Mouse (Mus musculus): ENCODE results near the gene Gm20481. TPM values are rescaled to one million over a fixed set of nuclear protein-coding genes. Genes with fewer than 3 reads are reported as not detected.
"Not testable (repeated sequence)": the region's sequence is repeated elsewhere in the genome, so short reads cannot be mapped to it uniquely, and the experiment has no call there.

Gene Gm20481
- polyA plus RNA-seq, 1 experiment from 2014 or later, result not detected

DNA sequence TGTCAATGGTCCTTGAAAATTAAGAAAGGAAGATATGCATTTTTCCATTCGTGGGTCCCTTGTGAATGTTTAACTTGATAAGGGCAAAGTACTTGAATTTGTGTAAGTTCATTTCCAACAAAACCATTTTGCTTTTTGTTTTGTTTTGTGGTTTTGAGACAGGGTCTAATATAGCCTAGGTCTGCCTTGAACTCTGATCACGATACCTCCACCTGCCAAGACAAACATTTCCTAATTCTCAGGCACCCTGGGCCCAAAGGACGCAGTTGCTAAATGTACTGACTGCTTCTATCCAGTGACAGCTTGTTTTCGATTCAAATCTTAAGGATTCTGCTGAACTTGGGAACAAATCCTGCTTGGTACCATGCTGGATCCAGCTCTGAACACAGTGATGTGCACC is 9.9 kb downstream of the Gm20481 start:
- no peak overlapping the region for H3K4me3 ChIP-seq (ENCODE audit: low read length)
- H3K27me3 ChIP-seq (ENCODE audit: control insufficient read depth, insufficient read depth, low read length), result no peaks in the 10 kb centered on the region
- H3K27ac ChIP-seq (ENCODE audit: low read depth, low read length), result no peak overlapping the region
- no peak for ATAC-seq (ENCODE audit: low FRiP score, low TSS enrichment)
- H3K4me2 ChIP-seq (replicated peaks; ENCODE audit: low read depth, low read length), result no peak overlapping the region
- WGBS, result 92% methylated on average over 4 of the region's 4 CpGs
- no peaks in the 10 kb centered on the region for H3K36me3 ChIP-seq (ENCODE audit: control insufficient read depth, insufficient read depth, low read length)
- peaks cover 8% of the 10 kb centered on the region; the same call in 1 of the 2 replicates for H3K4me1 ChIP-seq (ENCODE audit: control insufficient read depth, insufficient read depth, low read length)
- no peak overlapping the region for H3K9ac ChIP-seq (ENCODE audit: low read depth, low read length)
- no peaks in the 10 kb centered on the region for H3K9me3 ChIP-seq (ENCODE audit: control insufficient read depth, low read length)

GRCm38 (mm10) chr17:34980655-34981054 is 10.9 kb downstream of the Gm20481 start:
- ATAC-seq (ENCODE audit: low FRiP score, low TSS enrichment), result no peak
- Histone ChIP-seq H3K27ac (ENCODE audit: low read depth, low read length) (peak overlapping the region; percentile 99; the same call in 1 of the 2 replicates), H3K36me3 (ENCODE audit: control insufficient read depth, insufficient read depth, low read length) (peaks cover 8% of the 10 kb centered on the region), H3K4me2 (replicated peaks; ENCODE audit: low read depth, low read length) (peak overlapping the region; percentile 71), H3K27me3 (ENCODE audit: control insufficient read depth, insufficient read depth, low read length) (no peaks in the 10 kb centered on the region), H3K9ac (ENCODE audit: low read depth, low read length) (peak overlapping the region; percentile 94; the same call in 1 of the 2 replicates), H3K9me3 (ENCODE audit: control insufficient read depth, low read length) (no peaks in the 10 kb centered on the region), H3K4me3 (ENCODE audit: low read length) (peak overlapping the region; percentile 84), H3K4me1 (ENCODE audit: control insufficient read depth, insufficient read depth, low read length) (peaks cover 8% of the 10 kb centered on the region; the same call in 1 of the 2 replicates)
- WGBS, result 23% methylated on average over 2 of the region's 2 CpGs

- peak within 1 kb of the TSS; percentile 99 for H3K27ac ChIP-seq (ENCODE audit: low read depth, low read length)
- peak within 1 kb of the TSS; percentile 84 for H3K4me3 ChIP-seq (ENCODE audit: low read length)
- peak within 1 kb of the TSS; percentile 94 for H3K9ac ChIP-seq (ENCODE audit: low read depth, low read length)
- H3K9me3 ChIP-seq (ENCODE audit: control insufficient read depth, low read length), result no peaks in the 10 kb centered on the region
- peaks cover 8% of the 10 kb centered on the region; the same call in 1 of the 2 replicates for H3K4me1 ChIP-seq (ENCODE audit: control insufficient read depth, insufficient read depth, low read length)
- H3K36me3 ChIP-seq (ENCODE audit: control insufficient read depth, insufficient read depth, low read length), result peaks cover 19% of the 10 kb centered on the region
- no peaks in the 10 kb centered on the region for H3K27me3 ChIP-seq (ENCODE audit: control insufficient read depth, insufficient read depth, low read length)
- H3K4me2 ChIP-seq (replicated peaks; ENCODE audit: low read depth, low read length), result peak within 1 kb of the TSS; percentile 71
- ATAC-seq (ENCODE audit: low FRiP score, low TSS enrichment), result peak; percentile 95
- 1% methylated on average over 57 of the region's 58 CpGs for WGBS
Observed at GRCm38 (mm10) chr17:34981690-34982180, 12.0 kb downstream of the Gm20481 start, which contains the start of gene Lsm2. Gene Lsm2 (plus strand): TSS chr17:34981862.

GRCm38 (mm10) chr17:34982328-34982727 is 12.6 kb downstream of the Gm20481 start:
- Histone ChIP-seq H3K4me2 (replicated peaks; ENCODE audit: low read depth, low read length) (peak overlapping the region; percentile 71), H3K4me3 (ENCODE audit: low read length) (peak overlapping the region; percentile 84), H3K9ac (ENCODE audit: low read depth, low read length) (peak overlapping the region; percentile 94), H3K36me3 (ENCODE audit: control insufficient read depth, insufficient read depth, low read length) (peaks cover 20% of the 10 kb centered on the region), H3K27ac (ENCODE audit: low read depth, low read length) (peak overlapping the region; percentile 99), H3K9me3 (ENCODE audit: control insufficient read depth, low read length) (no peaks in the 10 kb centered on the region), H3K4me1 (ENCODE audit: control insufficient read depth, insufficient read depth, low read length) (peaks cover 8% of the 10 kb centered on the region; the same call in 1 of the 2 replicates), H3K27me3 (ENCODE audit: control insufficient read depth, insufficient read depth, low read length) (no peaks in the 10 kb centered on the region)
- no peak; the same call in 1 of the 2 replicates for ATAC-seq (ENCODE audit: low FRiP score, low TSS enrichment)
- under 1% methylated on average over 15 of the region's 15 CpGs for WGBS

- 79% methylated on average over 2 of the region's 2 CpGs for WGBS
- no peak for ATAC-seq (ENCODE audit: low FRiP score, low TSS enrichment)
Observed at GRCm38 (mm10) chr17:34984218-34984617, 14.5 kb downstream of the Gm20481 start.

GRCm38 (mm10) chr17:34994751-34995150 is 25.0 kb downstream of the Gm20481 start:
- no peaks in the 10 kb centered on the region for H3K9me3 ChIP-seq (ENCODE audit: control insufficient read depth, low read length)
- no peak for ATAC-seq (ENCODE audit: low FRiP score, low TSS enrichment)
- H3K27ac ChIP-seq (ENCODE audit: low read depth, low read length), result no peak overlapping the region
- peaks cover 27% of the 10 kb centered on the region; the same call in 1 of the 2 replicates for H3K36me3 ChIP-seq (ENCODE audit: control insufficient read depth, insufficient read depth, low read length)
- no peak overlapping the region for H3K4me2 ChIP-seq (replicated peaks; ENCODE audit: low read depth, low read length)
- no peak overlapping the region for H3K4me3 ChIP-seq (ENCODE audit: low read length)
- peaks cover 9% of the 10 kb centered on the region for H3K4me1 ChIP-seq (ENCODE audit: control insufficient read depth, insufficient read depth, low read length)
- H3K9ac ChIP-seq (ENCODE audit: low read depth, low read length), result no peak overlapping the region
- H3K27me3 ChIP-seq (ENCODE audit: control insufficient read depth, insufficient read depth, low read length), result no peaks in the 10 kb centered on the region

More at GRCm38 (mm10) chr17:34984218-34984617, 14.5 kb downstream of the Gm20481 start:
- Histone ChIP-seq H3K36me3 (ENCODE audit: control insufficient read depth, insufficient read depth, low read length) (peaks cover 30% of the 10 kb centered on the region), H3K9ac (ENCODE audit: low read depth, low read length) (no peak overlapping the region), H3K27me3 (ENCODE audit: control insufficient read depth, insufficient read depth, low read length) (no peaks in the 10 kb centered on the region), H3K9me3 (ENCODE audit: control insufficient read depth, low read length) (no peaks in the 10 kb centered on the region), H3K4me1 (ENCODE audit: control insufficient read depth, insufficient read depth, low read length) (peaks cover 8% of the 10 kb centered on the region; the same call in 1 of the 2 replicates), H3K4me3 (ENCODE audit: low read length) (no peak overlapping the region), H3K4me2 (replicated peaks; ENCODE audit: low read depth, low read length) (no peak overlapping the region), H3K27ac (ENCODE audit: low read depth, low read length) (no peak overlapping the region)

- not testable (repeated sequence) for H3K4me3 ChIP-seq (ENCODE audit: low read length); ATAC-seq (ENCODE audit: low FRiP score, low TSS enrichment); H3K27ac ChIP-seq (ENCODE audit: low read depth, low read length); H3K4me2 ChIP-seq (replicated peaks; ENCODE audit: low read depth, low read length); H3K9me3 ChIP-seq (ENCODE audit: control insufficient read depth, low read length); H3K27me3 ChIP-seq (ENCODE audit: control insufficient read depth, insufficient read depth, low read length); H3K9ac ChIP-seq (ENCODE audit: low read depth, low read length)
- H3K4me1 ChIP-seq (ENCODE audit: control insufficient read depth, insufficient read depth, low read length), result peaks cover 12% of the 10 kb centered on the region
- 92% methylated on average over 4 of the region's 4 CpGs for WGBS
- H3K36me3 ChIP-seq (ENCODE audit: control insufficient read depth, insufficient read depth, low read length), result peaks cover 26% of the 10 kb centered on the region; the same call in 1 of the 2 replicates
Observed at GRCm38 (mm10) chr17:34995192-34995591, 25.5 kb downstream of the Gm20481 start.

DNA sequence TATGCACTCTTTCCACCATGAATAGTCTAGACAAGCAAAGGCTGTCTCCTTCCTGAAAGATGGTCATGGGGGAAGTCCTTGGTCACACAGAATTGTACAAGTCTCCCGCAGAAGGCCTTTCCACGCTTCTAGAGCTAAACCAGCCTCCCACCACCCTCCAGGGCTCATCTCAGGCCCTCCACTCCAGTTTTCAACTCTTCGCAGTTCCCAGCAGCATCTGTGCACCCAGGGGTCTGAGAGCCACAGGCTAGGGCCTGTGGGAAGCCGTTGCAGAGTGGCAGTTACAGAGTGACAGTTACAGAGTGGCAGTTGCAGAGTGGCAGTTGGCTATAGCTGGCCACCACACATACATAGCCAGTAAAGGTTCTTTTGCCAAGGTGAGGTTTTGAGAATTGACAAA is 26.2 kb downstream of the Gm20481 start:
- 92% methylated on average over 4 of the region's 4 CpGs for WGBS
- H3K4me3 ChIP-seq (ENCODE audit: low read length); H3K27me3 ChIP-seq (ENCODE audit: control insufficient read depth, insufficient read depth, low read length); H3K9me3 ChIP-seq (ENCODE audit: control insufficient read depth, low read length); H3K9ac ChIP-seq (ENCODE audit: low read depth, low read length); H3K4me2 ChIP-seq (replicated peaks; ENCODE audit: low read depth, low read length); ATAC-seq (ENCODE audit: low FRiP score, low TSS enrichment); H3K27ac ChIP-seq (ENCODE audit: low read depth, low read length): not testable (repeated sequence)
- H3K36me3 ChIP-seq (ENCODE audit: control insufficient read depth, insufficient read depth, low read length), result peaks cover 23% of the 10 kb centered on the region; the same call in 1 of the 2 replicates
- peaks cover 12% of the 10 kb centered on the region for H3K4me1 ChIP-seq (ENCODE audit: control insufficient read depth, insufficient read depth, low read length)

GRCm38 (mm10) chr17:34996411-34997141 is 26.9 kb downstream of the Gm20481 start:
- Histone ChIP-seq H3K4me3 (ENCODE audit: low read length) (peak overlapping the region; percentile 6; the same call in 1 of the 2 replicates), H3K4me2 (replicated peaks; ENCODE audit: low read depth, low read length) (no peak overlapping the region; the same call in 1 of the 2 replicates), H3K9me3 (ENCODE audit: control insufficient read depth, low read length) (no peaks in the 10 kb centered on the region), H3K36me3 (ENCODE audit: control insufficient read depth, insufficient read depth, low read length) (peaks cover 17% of the 10 kb centered on the region; the same call in 1 of the 2 replicates), H3K27ac (ENCODE audit: low read depth, low read length) (no peak overlapping the region), H3K9ac (ENCODE audit: low read depth, low read length) (no peak overlapping the region), H3K27me3 (ENCODE audit: control insufficient read depth, insufficient read depth, low read length) (no peaks in the 10 kb centered on the region), H3K4me1 (ENCODE audit: control insufficient read depth, insufficient read depth, low read length) (peaks cover 12% of the 10 kb centered on the region)
- 83% methylated on average over 12 of the region's 14 CpGs for WGBS
- ATAC-seq (ENCODE audit: low FRiP score, low TSS enrichment), result no peak

Data from kidney, embryonic 14.5 days (tissue).